Mouse (Mus musculus) neural tube, embryonic 10.5 days (tissue): Measurements from ENCODE around the gene Olfr1291-ps1.

Experiments
- DNase-seq: peaks from one replicate; pipeline ENCODE4 v3.0.0-alpha.2; 2017; ENCODE audit warnings: low spot score; ENCODE audit errors: extremely low spot score

Gene Olfr1291-ps1

DNA sequence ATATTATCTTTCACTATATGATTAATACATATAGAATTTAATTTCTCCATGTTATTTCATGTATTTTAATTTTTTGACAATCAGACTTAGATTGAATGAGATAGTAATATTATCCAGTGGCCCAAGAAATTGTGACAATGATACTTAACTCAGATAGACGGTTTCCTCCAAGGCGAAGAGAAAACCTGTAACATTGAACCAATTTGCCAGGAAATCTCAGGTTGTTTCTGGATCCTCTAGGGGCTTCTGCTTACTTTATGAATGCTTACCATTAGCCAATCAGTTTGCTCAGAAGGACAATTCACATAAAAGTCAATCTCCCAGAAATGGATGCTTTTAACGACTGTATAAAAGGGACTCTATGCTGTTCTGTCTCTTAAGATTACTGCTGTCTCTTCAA, at the start of gene Olfr1291-ps1:
Gene Olfr1291-ps1, plus strand, starts transcription at position 301 of the 400 bp plus-strand sequence.
- no peak for DNase-seq

DNA sequence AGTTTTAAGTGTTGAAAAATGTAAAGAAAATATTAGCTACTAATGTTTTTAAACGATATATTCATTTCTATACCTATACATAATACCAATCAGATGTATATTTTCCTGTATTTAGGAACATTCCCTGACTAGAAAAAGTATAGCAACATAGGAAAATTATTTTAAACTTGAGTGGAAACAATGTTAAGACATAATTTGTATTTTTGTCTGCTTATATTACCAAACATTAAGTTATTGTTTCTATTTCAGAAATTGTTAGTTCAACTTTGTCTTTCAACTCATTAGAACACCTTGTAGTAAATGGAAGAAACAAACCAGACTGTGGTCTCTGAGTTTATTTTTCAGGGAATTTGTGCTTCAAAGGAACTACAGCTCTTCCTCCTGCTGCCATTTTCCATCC, 48.1 kb upstream of the Olfr1291-ps1 start, which contains the start of gene Olfr1287:
Gene Olfr1287, plus strand, starts transcription at position 301 of the 400 bp plus-strand sequence.
- no peak for DNase-seq

DNA sequence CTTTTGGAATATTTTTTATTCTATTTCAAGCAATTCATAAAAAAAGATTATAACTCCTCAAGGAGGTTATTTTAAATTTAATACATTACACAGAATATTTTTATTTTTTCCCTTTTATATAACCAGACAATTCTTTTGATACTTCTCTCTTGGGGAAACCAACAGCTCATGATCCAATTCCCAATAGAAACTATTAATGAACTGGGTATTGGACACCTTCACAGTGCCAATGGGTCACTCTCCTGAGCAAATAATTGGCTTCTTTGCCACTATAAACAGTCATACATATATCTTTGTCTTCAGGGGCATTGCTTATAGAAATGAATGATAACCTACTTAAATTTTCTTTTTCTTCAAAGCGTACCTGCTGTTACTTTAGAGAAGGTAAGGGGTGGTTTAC, 23.2 kb upstream of the Olfr1291-ps1 start, which contains the start of gene Olfr1288:
Gene Olfr1288, plus strand, starts transcription at position 301 of the 400 bp plus-strand sequence.
- DNase-seq: no peak

DNA sequence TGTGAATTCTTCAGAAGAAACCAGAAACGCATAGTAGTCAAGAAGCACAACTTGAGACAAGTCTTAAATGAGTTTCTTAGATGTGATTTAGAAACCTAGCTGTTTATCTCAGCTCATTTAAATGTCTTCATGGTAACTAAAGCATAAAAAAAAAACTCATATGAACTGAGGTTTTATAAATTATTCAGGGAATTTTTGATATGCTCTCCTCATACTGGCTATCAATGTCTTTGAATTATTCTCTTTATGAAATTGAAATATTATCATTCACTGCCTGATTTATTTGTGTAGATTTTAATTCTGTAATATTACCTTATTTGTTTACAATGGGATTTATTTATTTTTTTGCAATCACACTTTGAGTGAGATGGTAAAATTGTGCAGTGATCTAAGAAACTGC, 16.5 kb upstream of the Olfr1291-ps1 start, which contains the start of gene Olfr1289:
Gene Olfr1289, plus strand, starts transcription at position 301 of the 400 bp plus-strand sequence.
- DNase-seq: no peak

DNA sequence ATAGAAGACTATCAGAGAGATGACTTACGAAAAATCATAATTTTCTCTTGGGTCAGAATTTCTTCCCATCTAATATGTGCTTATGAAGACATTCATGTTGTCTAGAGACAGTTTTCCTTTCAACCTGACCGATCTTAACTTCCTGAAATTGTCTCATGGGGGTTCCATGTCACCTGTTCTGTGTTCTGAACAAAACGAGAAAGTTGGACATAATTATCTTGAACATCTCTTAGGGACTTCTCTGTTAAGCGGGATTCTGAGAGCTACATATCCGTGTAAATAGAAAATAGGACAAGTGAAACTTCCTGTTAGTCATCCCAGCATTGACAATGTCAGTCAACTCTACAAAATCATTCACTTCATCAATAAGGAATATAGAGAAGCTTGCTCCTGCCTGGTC, 3.3 kb upstream of the Olfr1291-ps1 start, which contains the start of gene Olfr1290:
Gene Olfr1290, minus strand, starts transcription at position 101 of the 400 bp plus-strand sequence.
- no peak for DNase-seq

DNA sequence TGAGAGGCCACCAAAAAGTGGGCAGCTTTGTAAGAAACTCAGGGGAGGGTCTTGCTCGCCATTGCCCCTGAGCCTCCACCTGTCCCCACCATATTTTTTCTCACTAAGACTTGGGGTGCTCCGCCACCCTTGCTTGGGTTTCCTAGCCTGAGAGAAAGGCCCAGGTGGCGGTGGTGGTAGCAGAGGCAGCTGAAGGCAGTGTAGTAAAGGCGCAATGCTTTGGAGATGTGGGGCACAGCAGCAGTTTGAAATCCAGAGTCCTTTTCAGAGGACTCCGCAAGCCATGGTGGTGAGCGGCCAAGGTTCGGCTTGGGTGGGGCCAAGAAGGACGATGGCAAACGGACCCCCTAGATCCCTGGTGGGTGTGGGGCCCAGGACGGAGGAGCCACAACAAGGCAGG, 20.5 kb downstream of the Olfr1291-ps1 start:
- DNase-seq: no peak

- DNase-seq: no peak
Observed at GRCm38 (mm10) chr2:111524903-111525302, 27.9 kb downstream of the Olfr1291-ps1 start, which contains the start of gene Olfr1293-ps. Olfr1293-ps (plus strand) TSS chr2:111525203.

GRCm38 (mm10) chr2:111540191-111540590, 43.2 kb downstream of the Olfr1291-ps1 start, which contains the start of gene Olfr1294:
Olfr1294 (minus strand) TSS chr2:111540291.
- DNase-seq: no peak
